Mouse (Mus musculus) embryonic facial prominence, embryonic 12.5 days (tissue): ENCODE measurements around the gene Uck1. TPM values are rescaled to one million over a fixed set of nuclear protein-coding genes. Genes with fewer than 3 reads are reported as not detected.

Source experiments
- ATAC-seq: fragments of 200-750 bp; cut with Nextera tagmentation; 2 replicates; pipeline ENCODE4 v1.8.0; 2017; ENCODE audit not compliant: insufficient number of reproducible peaks, insufficient read depth, low FRiP score, low TSS enrichment
- H3K27ac ChIP-seq: fragments of 300-500 bp; sonication (generic); 2 replicates; pipeline ENCODE4 v1.5.1; 2016; ENCODE audit warnings: mild to moderate bottlenecking
- H3K27me3 ChIP-seq: fragments of 300-500 bp; sonication (generic); 2 replicates; pipeline ENCODE4 v1.6.1; 2016; ENCODE audit warnings: mild to moderate bottlenecking, moderate library complexity
- H3K36me3 ChIP-seq: fragments of 300-500 bp; sonication (generic); 2 replicates; pipeline ENCODE4 v1.6.1; 2016; ENCODE audit warnings: mild to moderate bottlenecking
- H3K4me1 ChIP-seq: fragments of 300-500 bp; sonication (generic); 2 replicates; pipeline ENCODE4 v1.6.1; 2016
- H3K4me2 ChIP-seq: fragments of 300-500 bp; sonication (generic); replicated peaks from 2 replicates; pipeline ENCODE4 v1.6.1; 2016; ENCODE audit warnings: mild to moderate bottlenecking, moderate library complexity
- H3K4me3 ChIP-seq: fragments of 300-500 bp; sonication (generic); 2 replicates; pipeline ENCODE4 v1.5.1; 2016; ENCODE audit warnings: mild to moderate bottlenecking
- H3K9ac ChIP-seq: fragments of 300-500 bp; sonication (generic); 2 replicates; pipeline ENCODE4 v1.6.1; 2016; ENCODE audit warnings: mild to moderate bottlenecking, moderate library complexity
- H3K9me3 ChIP-seq: fragments of 300-500 bp; sonication (generic); 2 replicates; pipeline ENCODE4 v1.6.1; 2016; ENCODE audit warnings: mild to moderate bottlenecking, moderate library complexity
- WGBS: fragments of 180-500 bp; shearing (Covaris S2); methylation state at CpG from one replicate; pipeline ENCODE4 v1.1.7; 2016; 5-methylcytosine and 5-hydroxymethylcytosine counted together
- polyA plus RNA-seq: library from polyadenylated mRNA; unstranded; fragments of >200 nt; fragmentation: Nextera tagmentation; extraction: Ambion mirVana; gene quantifications from 2 replicates; pipeline ENCODE4 v1.2.1, GENCODE M21; 2016

Uck1 gene
- polyA plus RNA-seq, 1 experiment from 2014 or later, result 69.9 TPM

- Histone ChIP-seq H3K4me3 (no peak overlapping the region), H3K4me2 (no peak overlapping the region), H3K27me3 (no peaks in the 10 kb centered on the region), H3K9me3 (no peaks in the 10 kb centered on the region), H3K27ac (no peak overlapping the region), H3K4me1 (peaks cover 7% of the 10 kb centered on the region), H3K36me3 (peaks cover 63% of the 10 kb centered on the region), H3K9ac (no peak overlapping the region)
- 95% methylated on average over 11 of the region's 11 CpGs for WGBS
- no peak for ATAC-seq
Measured at GRCm38 (mm10) chr2:32256273-32256672, 3.7 kb downstream of the Uck1 start.

- Histone ChIP-seq H3K27me3 (no peaks in the 10 kb centered on the region), H3K27ac (no peak overlapping the region), H3K4me2 (no peak overlapping the region), H3K9me3 (no peaks in the 10 kb centered on the region), H3K36me3 (peaks cover 80% of the 10 kb centered on the region), H3K4me3 (no peak overlapping the region), H3K9ac (no peak overlapping the region), H3K4me1 (peaks cover 7% of the 10 kb centered on the region)
- 88% methylated on average over 5 of the region's 5 CpGs for WGBS
- ATAC-seq, result no peak
Measured at GRCm38 (mm10) chr2:32254563-32254962, 5.4 kb downstream of the Uck1 start.

GRCm38 (mm10) chr2:32253352-32253751 lies 6.6 kb downstream of the Uck1 start:
- no peak overlapping the region for H3K4me2 ChIP-seq
- WGBS, result 85% methylated on average over 1 of the region's 1 CpGs
- H3K9me3 ChIP-seq, result no peaks in the 10 kb centered on the region
- H3K4me3 ChIP-seq, result no peak overlapping the region
- ATAC-seq, result no peak
- H3K36me3 ChIP-seq, result peaks cover 90% of the 10 kb centered on the region
- H3K27ac ChIP-seq, result no peak overlapping the region
- H3K27me3 ChIP-seq, result no peaks in the 10 kb centered on the region
- no peaks in the 10 kb centered on the region for H3K4me1 ChIP-seq
- no peak overlapping the region for H3K9ac ChIP-seq

GRCm38 (mm10) chr2:32252658-32253057 lies 7.3 kb downstream of the Uck1 start:
- 90% methylated on average over 5 of the region's 5 CpGs for WGBS
- Histone ChIP-seq H3K36me3 (peaks cover 90% of the 10 kb centered on the region), H3K9ac (no peak overlapping the region), H3K4me1 (no peaks in the 10 kb centered on the region), H3K9me3 (no peaks in the 10 kb centered on the region), H3K4me3 (no peak overlapping the region), H3K27ac (0 out of 2 replicates have a peak overlapping the region, but pooled peaks have one; percentile 23), H3K4me2 (no peak overlapping the region), H3K27me3 (no peaks in the 10 kb centered on the region)
- no peak for ATAC-seq

GRCm38 (mm10) chr2:32251791-32252527 lies 8.0 kb downstream of the Uck1 start:
- no peaks in the 10 kb centered on the region for H3K4me1 ChIP-seq
- H3K4me3 ChIP-seq, result no peak overlapping the region
- 83% methylated on average over 12 of the region's 12 CpGs for WGBS
- ATAC-seq, result no peak
- no peak overlapping the region for H3K27ac ChIP-seq
- no peaks in the 10 kb centered on the region for H3K27me3 ChIP-seq
- H3K4me2 ChIP-seq, result no peak overlapping the region
- H3K9ac ChIP-seq, result no peak overlapping the region
- H3K9me3 ChIP-seq, result no peaks in the 10 kb centered on the region
- H3K36me3 ChIP-seq, result peaks cover 90% of the 10 kb centered on the region

- 75% methylated on average over 10 of the region's 10 CpGs for WGBS
- Histone ChIP-seq H3K4me3 (no peak overlapping the region), H3K4me2 (no peak overlapping the region), H3K27me3 (no peaks in the 10 kb centered on the region), H3K9ac (no peak overlapping the region), H3K9me3 (no peaks in the 10 kb centered on the region), H3K27ac (no peak overlapping the region), H3K36me3 (peaks cover 95% of the 10 kb centered on the region), H3K4me1 (no peaks in the 10 kb centered on the region)
- ATAC-seq, result no peak
Measured at GRCm38 (mm10) chr2:32248377-32249361, 11.3 kb downstream of the Uck1 start.

- 85% methylated on average over 4 of the region's 4 CpGs for WGBS
- no peak for ATAC-seq
- H3K9me3 ChIP-seq, result no peaks in the 10 kb centered on the region
- no peak overlapping the region for H3K27ac ChIP-seq
- no peak overlapping the region for H3K4me2 ChIP-seq
- H3K27me3 ChIP-seq, result no peaks in the 10 kb centered on the region
- H3K36me3 ChIP-seq, result peaks cover 80% of the 10 kb centered on the region
- H3K4me1 ChIP-seq, result no peaks in the 10 kb centered on the region
- no peak overlapping the region for H3K9ac ChIP-seq
- H3K4me3 ChIP-seq, result no peak overlapping the region
Measured at GRCm38 (mm10) chr2:32246741-32247140, 13.2 kb downstream of the Uck1 start.

- Histone ChIP-seq H3K4me2 (no peak overlapping the region), H3K9me3 (no peaks in the 10 kb centered on the region), H3K9ac (no peak overlapping the region), H3K4me1 (peaks cover under 1% of the 10 kb centered on the region; the same call in 1 of the 2 replicates), H3K36me3 (peaks cover 49% of the 10 kb centered on the region), H3K27ac (no peak overlapping the region), H3K27me3 (no peaks in the 10 kb centered on the region), H3K4me3 (no peak overlapping the region)
- 90% methylated on average over 4 of the region's 4 CpGs for WGBS
- no peak for ATAC-seq
Measured at GRCm38 (mm10) chr2:32242986-32243385, 17.0 kb downstream of the Uck1 start.

- no peaks in the 10 kb centered on the region for H3K9me3 ChIP-seq
- no peak overlapping the region for H3K4me3 ChIP-seq
- H3K4me2 ChIP-seq, result no peak overlapping the region
- ATAC-seq, result no peak
- no peak overlapping the region for H3K27ac ChIP-seq
- no peak overlapping the region for H3K9ac ChIP-seq
- no peaks in the 10 kb centered on the region for H3K27me3 ChIP-seq
- WGBS, result 81% methylated on average over 5 of the region's 5 CpGs
- peaks cover 26% of the 10 kb centered on the region for H3K36me3 ChIP-seq
- peaks cover 7% of the 10 kb centered on the region for H3K4me1 ChIP-seq
Measured at GRCm38 (mm10) chr2:32240591-32240990, 19.4 kb downstream of the Uck1 start.

- peaks cover 23% of the 10 kb centered on the region for H3K36me3 ChIP-seq
Measured at GRCm38 (mm10) chr2:32238708-32239435, 21.1 kb downstream of the Uck1 start.

GRCm38 (mm10) chr2:32237571-32237970 lies 22.4 kb downstream of the Uck1 start:
- peak overlapping the region; percentile 93; the same call in 1 of the 2 replicates for H3K27ac ChIP-seq
- no peak for ATAC-seq
- peak overlapping the region; percentile 62 for H3K4me3 ChIP-seq
- H3K9me3 ChIP-seq, result no peaks in the 10 kb centered on the region
- H3K4me2 ChIP-seq, result peak overlapping the region; percentile 86
- H3K27me3 ChIP-seq, result no peaks in the 10 kb centered on the region
- 47% methylated on average over 4 of the region's 4 CpGs for WGBS
- H3K36me3 ChIP-seq, result peaks cover 30% of the 10 kb centered on the region
- peak overlapping the region; percentile 61; the same call in 1 of the 2 replicates for H3K9ac ChIP-seq
- peaks cover 20% of the 10 kb centered on the region for H3K4me1 ChIP-seq

More at GRCm38 (mm10) chr2:32238708-32239435, 21.1 kb downstream of the Uck1 start:
- Histone ChIP-seq H3K9ac (no peak overlapping the region), H3K27ac (no peak overlapping the region), H3K9me3 (no peaks in the 10 kb centered on the region), H3K27me3 (no peaks in the 10 kb centered on the region), H3K4me1 (peaks cover 20% of the 10 kb centered on the region), H3K4me2 (no peak overlapping the region), H3K4me3 (no peak overlapping the region)
- 89% methylated on average over 9 of the region's 9 CpGs for WGBS
- ATAC-seq, result no peak
